In the genomic region with DNA sequence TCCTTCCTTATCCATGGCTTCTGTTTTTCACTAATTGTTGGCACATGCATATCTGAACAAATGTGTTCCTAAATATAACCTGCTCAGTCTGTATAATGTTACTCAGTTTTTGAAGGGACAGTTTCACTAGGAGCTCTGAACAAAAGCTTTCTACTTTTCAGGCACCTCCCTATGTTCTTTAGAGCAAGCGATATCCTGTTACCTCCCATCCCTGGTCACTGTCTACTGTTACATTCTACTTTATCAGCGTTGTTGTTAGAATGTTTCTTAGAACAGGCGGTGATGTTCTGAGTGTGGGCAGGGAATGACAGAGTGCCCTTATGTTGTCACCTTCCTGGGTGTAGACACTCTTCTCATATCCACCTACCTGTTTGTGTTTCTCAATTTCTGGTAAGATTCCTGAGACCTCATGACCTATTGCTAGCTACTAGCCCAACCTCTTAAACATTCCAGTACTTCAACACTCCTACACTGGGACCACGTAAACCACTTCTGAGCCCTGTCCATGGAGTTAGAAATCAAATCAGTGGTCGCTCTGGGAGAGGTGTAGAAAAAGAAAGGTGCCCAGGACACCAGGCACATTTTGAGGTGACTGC, we compare ENCODE assay signal across 25 mouse cellular contexts. TPM values are rescaled to one million over a fixed set of nuclear protein-coding genes. Genes with fewer than 3 reads are reported as not detected.
A peak's percentile ranks its signal among the peaks of the same experiment; 100 is the strongest.
DNase-seq lines count a peak whose midpoint lies in the region; ATAC-seq and TF ChIP-seq lines count a peak whose summit lies in the region.
"Had no signal": no experiment of that assay in that cellular context is flagged by ENCODE, and none has a peak within 500 bp of the region (broad histone marks: within the 10 kb centered on the region; RNA-seq: fewer than 3 reads in every experiment).

No protein-coding gene starts in this region.

- no peaks in the 10 kb centered on the region for H3K36me3 ChIP-seq in kidney, embryonic 14.5 days (ENCODE audit: control insufficient read depth, insufficient read depth, low read length)
- no peaks in the 10 kb centered on the region for H3K36me3 ChIP-seq in kidney, postnatal 0 days (ENCODE audit: insufficient read depth, low read length)
- H3K36me3 ChIP-seq: embryonic facial prominence, embryonic 12.5 days; embryonic facial prominence, embryonic 15.5 days; forebrain, embryonic 12.5 days; forebrain, embryonic 15.5 days; heart, embryonic 10.5 days had no signal

- H3K4me2 ChIP-seq in kidney, embryonic 14.5 days (replicated peaks; ENCODE audit: low read depth, low read length): no peak overlapping the region
- no peak overlapping the region for H3K4me2 ChIP-seq in kidney, postnatal 0 days (ENCODE audit: low read length)
- H3K4me2 ChIP-seq: embryonic facial prominence, embryonic 12.5 days; embryonic facial prominence, embryonic 15.5 days; forebrain, embryonic 12.5 days; forebrain, embryonic 15.5 days; hindbrain, embryonic 14.5 days had no signal

- no peaks in the 10 kb centered on the region for H3K27me3 ChIP-seq in kidney, embryonic 14.5 days (ENCODE audit: control insufficient read depth, insufficient read depth, low read length)
- no peaks in the 10 kb centered on the region for H3K27me3 ChIP-seq in kidney, postnatal 0 days (ENCODE audit: insufficient read depth, low read length)
- H3K27me3 ChIP-seq: embryonic facial prominence, embryonic 12.5 days; embryonic facial prominence, embryonic 15.5 days; forebrain, embryonic 12.5 days; forebrain, embryonic 15.5 days had no signal

- no peak overlapping the region for H3K9ac ChIP-seq in kidney, embryonic 14.5 days (ENCODE audit: low read depth, low read length)
- no peak overlapping the region for H3K9ac ChIP-seq in kidney, postnatal 0 days (ENCODE audit: low read depth, low read length)
- H3K9ac ChIP-seq: embryonic facial prominence, embryonic 12.5 days; embryonic facial prominence, embryonic 15.5 days; forebrain, embryonic 12.5 days; forebrain, embryonic 15.5 days; hindbrain, embryonic 14.5 days had no signal

- H3K4me1 ChIP-seq in kidney, embryonic 14.5 days (ENCODE audit: control insufficient read depth, insufficient read depth, low read length): no peaks in the 10 kb centered on the region
- H3K4me1 ChIP-seq in kidney, postnatal 0 days (replicated peaks; ENCODE audit: insufficient read depth, low read length): no peaks in the 10 kb centered on the region
- H3K4me1 ChIP-seq: embryonic facial prominence, embryonic 12.5 days; embryonic facial prominence, embryonic 15.5 days; forebrain, embryonic 12.5 days; forebrain, embryonic 15.5 days had no signal

- TF ChIP-seq CTCF in kidney, postnatal 0 days (IDR thresholded peaks at IDR 0.05; ENCODE audit: low read depth): no peak

- no peaks in the 10 kb centered on the region for H3K9me3 ChIP-seq in kidney, embryonic 14.5 days (ENCODE audit: control insufficient read depth, low read length)
- H3K9me3 ChIP-seq in kidney, postnatal 0 days (replicated peaks; ENCODE audit: low read length): no peaks in the 10 kb centered on the region
- H3K9me3 ChIP-seq: embryonic facial prominence, embryonic 12.5 days; embryonic facial prominence, embryonic 15.5 days; forebrain, embryonic 12.5 days; forebrain, embryonic 15.5 days; heart, embryonic 10.5 days had no signal

- WGBS in kidney, embryonic 14.5 days: 61% methylated on average over 5 of the region's 5 CpGs
- 49% methylated on average over 5 of the region's 5 CpGs for WGBS in kidney, postnatal 0 days

- no peak for DNase-seq in kidney, adult 8-10 months
- DNase-seq in kidney, postnatal 0 days (ENCODE audit: low spot score): peak; percentile 67
- DNase-seq in kidney, postnatal 4 days: no peak
- peak; percentile 10 for DNase-seq in lung, postnatal 36 days
- no peak for DNase-seq in lung, postnatal 4 days
- peak; percentile 30 for DNase-seq in testis, postnatal 14 days (ENCODE audit: low spot score)
- DNase-seq in ovary, postnatal 10 days (ENCODE audit: low spot score): no peak
- DNase-seq: adrenal gland, adult 2 months; adrenal gland, postnatal 14 days; cerebellum, adult 11 months; cerebellum, adult 2 months; cerebellum, adult 9-11 months; cerebellum, postnatal 25 days; gastrocnemius, postnatal 25 days; heart, adult 18-20 months; heart, postnatal 14 days; heart, postnatal 4 days had no signal

- no peak overlapping the region for H3K4me3 ChIP-seq in kidney, embryonic 14.5 days (ENCODE audit: low read length)
- H3K4me3 ChIP-seq in kidney, postnatal 0 days (replicated peaks; ENCODE audit: low read depth, low read length): no peak overlapping the region
- H3K4me3 ChIP-seq: embryonic facial prominence, embryonic 12.5 days; embryonic facial prominence, embryonic 15.5 days; forebrain, embryonic 12.5 days; forebrain, embryonic 15.5 days; heart, embryonic 10.5 days had no signal

- peak; percentile 55; the same call in 1 of the 2 replicates for ATAC-seq in kidney, embryonic 14.5 days (ENCODE audit: low FRiP score, low TSS enrichment)
- no peak for ATAC-seq in kidney, postnatal 0 days (replicated peaks; ENCODE audit: low FRiP score, low read depth)
- ATAC-seq: CD4-positive, CD25-positive, alpha-beta regulatory T cell, adult 4 months; forebrain, embryonic 15.5 days had no signal

- H3K27ac ChIP-seq in kidney, embryonic 14.5 days (ENCODE audit: low read depth, low read length): no peak overlapping the region
- no peak overlapping the region for H3K27ac ChIP-seq in kidney, postnatal 0 days
- H3K27ac ChIP-seq: embryonic facial prominence, embryonic 12.5 days; embryonic facial prominence, embryonic 15.5 days; forebrain, embryonic 12.5 days; forebrain, embryonic 15.5 days; heart, embryonic 10.5 days; hindbrain, embryonic 14.5 days had no signal

RNA-seq across cellular contexts. Expression of a gene that starts 35.7 kb away (rescaled TPM):
- 0.17 and 0.60 TPM in 2 replicates for polyA plus RNA-seq in kidney, embryonic 14.5 days (2014; fragmentation: Nextera tagmentation; extraction: Ambion mirVana)
- 2.2 and 2.3 TPM in 2 replicates for polyA plus RNA-seq in kidney, postnatal 0 days (2015; fragmentation: Nextera tagmentation; extraction: Ambion mirVana)
- polyA plus RNA-seq: CD4-positive, CD25-positive, alpha-beta regulatory T cell, adult 4 months had no signal

RNA-seq across cellular contexts. Expression of a gene that starts 37.7 kb away (rescaled TPM):
- 175 and 204 TPM in 2 replicates for polyA plus RNA-seq in kidney, embryonic 14.5 days (2014; fragmentation: Nextera tagmentation; extraction: Ambion mirVana)
- 107 and 131 TPM in 2 replicates for polyA plus RNA-seq in kidney, postnatal 0 days (2015; fragmentation: Nextera tagmentation; extraction: Ambion mirVana)

Comparison
In these comparisons a context has a peak if more than half of its experiments do, and no peak if none do; other contexts are left out.
1. DNase-seq: peak in kidney, postnatal 0 days (single experiment), lung, postnatal 36 days (single experiment) and testis, postnatal 14 days (single experiment); none in kidney, adult 8-10 months (0 of 2), kidney, postnatal 4 days (0 of 2), lung, postnatal 4 days (0 of 2) and ovary, postnatal 10 days (single experiment).